Mouse (Mus musculus) ES-E14 (cell line): ENCODE measurements at regions not wholly inside any gene's neighbourhood (a gene's known extent, or its start where the extent isn't known, plus 50 kb on each side); places are given as distances from the start of the nearest gene placed in this dataset.

Experiments
- HCFC1 ChIP-seq: IDR thresholded peaks from 2 replicates; pipeline ENCODE4 v1.6.1; 2012; ENCODE audit warnings: low read length, inconsistent platforms, borderline replicate concordance; ENCODE audit not compliant: insufficient read depth
- ZC3H11A ChIP-seq: IDR thresholded peaks from 2 replicates; pipeline ENCODE4 v1.6.1; 2012; ENCODE audit warnings: low read depth, mild to moderate bottlenecking, inconsistent platforms, low read length, borderline replicate concordance
- ZNF384 ChIP-seq: IDR thresholded peaks from 2 replicates; pipeline ENCODE4 v1.6.1; 2012; ENCODE audit warnings: low read depth, low read length, inconsistent platforms

DNA sequence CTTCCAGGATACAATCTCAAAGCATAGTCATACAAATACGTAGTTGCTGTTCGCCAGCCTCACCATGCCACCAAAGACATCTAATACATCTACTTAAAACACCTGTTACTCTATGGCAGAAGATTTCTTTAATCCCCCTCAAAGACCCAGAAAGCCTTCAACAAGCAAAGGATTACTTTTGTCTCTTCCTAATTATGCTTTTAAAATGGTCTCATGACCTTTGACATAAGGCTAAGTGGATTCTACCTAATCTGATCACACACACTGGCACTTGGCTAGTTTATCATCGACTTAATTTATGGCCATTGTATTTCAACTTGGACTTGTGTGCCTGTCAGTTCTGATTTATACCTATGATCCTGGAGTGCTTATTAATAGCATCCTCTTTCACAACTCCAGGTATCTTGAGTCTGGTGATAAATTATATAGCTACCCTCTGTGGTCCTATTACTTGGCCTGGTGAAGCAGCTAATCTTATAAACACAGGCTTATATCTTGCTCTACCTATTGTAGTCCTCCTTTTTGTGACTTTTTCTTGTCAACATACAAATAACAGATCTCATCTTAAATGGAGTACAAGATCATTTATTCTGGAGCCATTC lies 568.6 kb upstream of the B3galt2 start:
- TF ChIP-seq ZC3H11A (no peak), ZNF384 (no peak), HCFC1 (no peak)
